Mouse (Mus musculus) cerebellum, adult (tissue): ENCODE results near the gene D230025D16Rik.

ENCODE experiments used
- ATAC-seq: cut with Nextera tagmentation; 2 replicates; pipeline ENCODE4 v1.9.2; 2017; ENCODE audit warnings: mild to moderate bottlenecking, moderate library complexity, mixed read lengths; ENCODE audit not compliant: insufficient number of reproducible peaks, low FRiP score, low TSS enrichment

The D230025D16Rik gene

DNA sequence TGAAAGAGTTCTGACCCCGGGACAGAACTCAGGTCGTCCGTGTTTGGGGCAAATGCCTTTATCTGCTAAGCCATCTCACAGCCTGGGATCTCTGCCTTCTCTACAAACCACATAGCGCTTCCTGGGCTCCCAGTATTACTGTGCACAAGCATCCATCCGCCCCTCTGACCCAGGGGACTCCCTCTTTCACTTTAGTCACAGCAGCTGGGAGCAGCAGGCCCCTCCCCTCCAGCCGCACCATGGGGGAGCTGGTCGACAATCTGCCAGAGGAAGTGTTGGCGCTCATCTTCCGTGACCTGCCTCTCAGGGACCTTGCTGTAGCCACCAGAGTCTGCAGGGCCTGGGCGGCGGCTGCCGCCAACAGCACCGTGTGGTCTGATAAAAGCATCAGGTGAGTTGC lies 41.8 kb downstream of the D230025D16Rik start:
- no peak for ATAC-seq

DNA sequence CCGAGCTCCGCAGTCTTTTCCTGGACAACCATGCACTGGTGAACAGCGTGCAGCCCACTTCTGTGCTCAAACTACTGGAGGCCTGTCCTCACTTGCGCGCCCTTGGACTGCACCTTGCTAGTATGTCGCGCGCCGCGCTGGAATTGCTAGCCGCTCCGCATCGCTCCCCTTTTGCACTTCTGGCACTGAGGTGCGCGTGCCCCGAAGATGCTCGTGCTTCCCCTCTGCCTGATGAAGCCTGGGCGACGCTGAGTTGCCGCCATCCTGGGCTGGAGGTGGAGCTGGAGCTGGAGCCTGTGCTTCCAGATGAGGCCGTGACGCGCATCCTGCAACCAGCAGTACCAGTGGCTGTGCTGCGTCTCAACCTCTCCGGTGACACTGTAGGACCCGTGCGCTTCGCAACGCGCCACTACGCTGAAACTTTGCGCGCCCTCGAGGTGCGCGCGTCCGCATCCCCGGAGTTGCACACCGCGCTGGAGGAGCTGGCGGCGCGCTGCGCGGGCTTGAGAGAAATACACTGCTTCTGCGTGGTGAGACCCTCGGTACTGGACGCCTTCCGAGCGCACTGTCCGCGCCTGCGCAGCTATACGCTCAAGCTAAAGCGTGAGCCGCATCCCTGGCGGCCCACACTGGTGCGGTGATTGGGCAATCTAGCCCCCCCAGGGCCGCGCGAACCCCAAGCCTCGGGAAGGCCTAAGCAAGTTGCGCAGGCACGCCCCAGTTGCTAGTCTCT lies 43.6 kb downstream of the D230025D16Rik start:
- peak; percentile 51 for ATAC-seq

DNA sequence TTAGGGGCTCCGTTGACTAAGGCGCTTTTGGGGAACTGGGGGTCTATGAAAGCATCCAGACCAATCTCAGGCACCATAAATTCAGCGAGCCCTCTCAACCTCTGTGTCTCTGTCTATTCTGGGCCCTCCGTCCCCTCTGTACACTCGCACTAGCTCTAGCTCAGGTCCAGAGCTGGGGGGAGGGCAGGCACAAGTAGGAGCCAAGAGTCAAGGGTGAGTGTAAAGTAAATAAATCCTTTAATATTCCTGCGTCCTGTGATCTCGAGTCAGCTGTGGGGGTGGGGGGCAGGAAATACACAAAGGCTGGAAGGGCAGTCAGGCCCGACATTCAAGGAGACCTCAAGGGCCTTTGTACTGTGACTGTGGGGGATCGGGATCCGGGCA lies 44.1 kb downstream of the D230025D16Rik start:
- ATAC-seq, result no peak

DNA sequence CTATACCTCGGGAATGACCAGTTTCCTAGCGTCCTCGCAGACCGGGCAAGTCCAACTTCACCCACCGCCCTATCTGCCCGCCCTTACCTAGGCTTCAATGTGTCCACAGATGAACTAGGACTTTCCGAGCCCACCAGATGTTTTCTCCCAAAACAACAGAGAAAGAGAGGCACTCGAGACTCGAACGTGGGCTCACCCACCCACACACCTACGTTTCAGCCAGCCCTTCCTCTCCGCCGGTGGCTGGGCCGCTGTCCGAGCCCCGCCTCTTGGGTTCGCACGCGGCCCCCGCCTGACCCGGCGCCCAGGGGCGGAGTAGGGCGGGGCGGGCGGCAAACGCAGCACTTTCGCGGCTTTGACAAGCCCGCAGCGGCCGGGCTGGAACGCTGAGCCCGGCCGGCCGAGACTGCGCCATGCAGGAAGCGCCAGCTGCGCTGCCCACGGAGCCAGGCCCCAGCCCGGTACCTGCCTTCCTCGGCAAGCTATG lies 44.6 kb downstream of the D230025D16Rik start, which contains the start of gene Hsf4:
Gene Hsf4 (plus strand): TSS at position 341 of the 487 bp plus-strand sequence.
- ATAC-seq, result no peak

GRCm38 (mm10) chr8:105270101-105270915 lies 45.4 kb downstream of the D230025D16Rik start:
- no peak for ATAC-seq

GRCm38 (mm10) chr8:105270916-105271186 lies 45.9 kb downstream of the D230025D16Rik start:
- ATAC-seq, result no peak

DNA sequence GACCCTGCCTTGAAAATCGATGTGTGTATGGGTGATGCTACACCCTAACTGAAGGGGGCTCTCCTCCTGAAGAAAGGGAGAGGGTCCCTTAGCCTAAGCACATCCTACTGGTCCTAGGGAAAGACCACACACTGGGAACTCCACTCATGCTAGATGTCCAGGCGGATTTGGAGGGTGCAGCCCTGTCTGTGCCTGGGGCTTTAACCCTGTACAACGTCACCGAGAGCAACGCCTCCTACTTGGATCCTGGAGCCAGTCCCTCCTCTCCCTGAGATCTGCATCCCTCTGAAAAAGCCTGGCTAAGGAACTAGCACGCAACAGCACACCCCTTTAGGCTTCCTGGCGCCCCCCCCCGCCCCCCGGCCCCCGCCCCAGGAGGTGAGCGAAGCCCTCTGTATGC lies 50.4 kb downstream of the D230025D16Rik start:
- ATAC-seq, result no peak

DNA sequence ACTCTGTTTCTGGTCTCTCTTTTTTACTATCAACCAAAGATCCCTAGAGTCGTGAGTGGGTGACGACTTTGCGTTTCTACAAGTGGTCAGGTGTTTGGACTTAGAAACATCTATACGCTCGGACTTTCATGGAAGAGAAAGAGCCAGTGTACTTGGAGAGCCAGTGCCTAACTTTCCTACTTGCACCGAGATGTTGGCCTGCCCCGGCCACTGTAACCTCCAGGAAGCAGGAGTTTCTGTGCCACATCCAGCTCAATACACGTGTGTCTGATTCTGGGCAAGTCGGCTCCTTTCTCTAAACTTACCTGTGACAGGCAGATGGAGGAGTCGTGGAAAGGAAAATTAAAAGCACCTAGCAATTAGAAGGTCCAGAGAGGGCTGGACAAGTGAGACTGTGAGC lies 50.9 kb downstream of the D230025D16Rik start, which contains the start of gene Nol3:
Gene Nol3 (plus strand): TSS at position 301 of the 400 bp plus-strand sequence.
- ATAC-seq, result no peak

- no peak for ATAC-seq
Measured at GRCm38 (mm10) chr8:105276292-105277120, 51.6 kb downstream of the D230025D16Rik start.

- ATAC-seq, result peak; percentile 73
Measured at GRCm38 (mm10) chr8:105278911-105279334, 54.0 kb downstream of the D230025D16Rik start.

DNA sequence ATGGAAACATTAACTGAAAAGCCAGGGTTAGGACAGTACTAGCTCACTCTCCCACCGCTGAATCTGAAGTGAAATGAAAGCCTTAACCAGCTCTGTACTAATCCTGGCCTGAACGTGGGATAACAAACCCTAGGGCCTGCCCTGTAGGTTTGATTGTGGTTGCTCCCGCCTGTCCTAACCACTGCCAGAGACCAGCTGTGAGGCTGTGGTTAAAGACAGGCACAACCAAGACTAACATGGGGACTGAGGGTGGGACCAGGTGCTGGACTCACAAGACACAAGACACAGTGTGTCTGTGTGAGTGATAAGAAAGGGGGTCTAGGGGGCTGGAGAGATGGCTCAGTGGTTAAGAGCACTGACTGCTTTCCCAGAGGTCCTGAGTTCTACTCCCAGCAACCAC lies 55.6 kb downstream of the D230025D16Rik start:
- no peak for ATAC-seq

DNA sequence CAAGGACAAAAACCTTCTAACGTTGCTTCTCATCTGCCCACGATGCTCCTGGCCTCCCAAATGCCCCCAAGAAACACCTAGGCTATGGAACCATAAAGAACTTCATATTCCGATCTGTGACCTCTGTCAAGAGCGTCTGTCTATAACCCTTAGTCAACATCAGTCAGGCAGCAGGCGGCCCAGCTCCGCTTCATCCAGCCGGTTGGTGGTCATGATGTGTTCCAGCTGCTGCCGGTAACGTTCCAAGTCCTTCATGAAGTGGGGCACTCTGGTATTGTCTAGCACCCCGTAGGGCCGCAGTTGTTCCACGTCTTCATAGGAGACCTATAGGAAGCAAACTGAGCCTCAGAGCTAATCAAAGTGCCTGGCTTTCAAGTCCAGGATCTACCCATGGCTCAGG lies 56.9 kb downstream of the D230025D16Rik start:
- ATAC-seq, result no peak

GRCm38 (mm10) chr8:105282239-105282638 lies 57.3 kb downstream of the D230025D16Rik start:
- no peak for ATAC-seq

- ATAC-seq, result 0 out of 2 replicates have a peak, but pooled peaks have one; percentile 16
Measured at GRCm38 (mm10) chr8:105283074-105283473, 58.1 kb downstream of the D230025D16Rik start.

DNA sequence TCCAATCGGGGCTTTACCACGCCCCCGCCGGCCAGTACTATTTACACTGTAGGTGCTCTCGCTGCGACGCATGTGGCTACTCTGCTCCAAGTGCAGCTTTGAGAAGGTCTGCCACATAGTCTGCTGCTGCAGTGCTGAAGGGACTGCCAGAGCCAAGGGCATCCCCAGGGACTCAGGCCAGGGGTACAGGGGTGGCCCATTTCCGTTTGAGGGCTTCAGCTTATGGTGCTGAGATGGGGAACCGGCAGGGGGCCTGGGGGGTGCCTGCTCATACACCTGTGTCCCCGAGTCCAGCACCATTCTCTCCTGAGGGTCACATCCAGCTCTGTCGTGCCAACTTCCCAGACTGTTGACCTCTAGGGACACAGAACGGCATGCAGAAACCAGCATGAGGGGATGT lies 60.6 kb downstream of the D230025D16Rik start:
- no peak for ATAC-seq

DNA sequence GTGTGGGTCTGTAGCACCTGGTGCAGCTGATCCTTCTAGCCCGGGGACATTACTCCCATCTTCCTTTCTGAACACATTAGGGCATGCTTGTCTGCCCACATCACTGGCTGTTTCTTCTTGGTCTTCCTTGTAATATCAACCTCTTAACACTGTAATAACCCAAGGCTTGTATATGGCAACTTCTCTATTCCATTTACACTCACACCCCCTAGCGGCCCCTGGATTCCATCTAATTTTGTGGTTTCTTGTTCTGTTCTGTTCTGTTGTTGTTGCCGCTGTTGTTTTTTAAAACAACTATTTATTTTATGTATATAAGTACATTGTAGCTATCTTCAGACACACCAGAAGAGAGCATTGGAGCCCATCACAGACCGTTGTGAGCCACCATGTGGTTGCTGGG lies 62.0 kb downstream of the D230025D16Rik start:
- ATAC-seq, result no peak

- no peak for ATAC-seq
Measured at GRCm38 (mm10) chr8:105288231-105288630, 63.3 kb downstream of the D230025D16Rik start.

GRCm38 (mm10) chr8:105288958-105289732 lies 64.2 kb downstream of the D230025D16Rik start:
- ATAC-seq, result peak; percentile 73

DNA sequence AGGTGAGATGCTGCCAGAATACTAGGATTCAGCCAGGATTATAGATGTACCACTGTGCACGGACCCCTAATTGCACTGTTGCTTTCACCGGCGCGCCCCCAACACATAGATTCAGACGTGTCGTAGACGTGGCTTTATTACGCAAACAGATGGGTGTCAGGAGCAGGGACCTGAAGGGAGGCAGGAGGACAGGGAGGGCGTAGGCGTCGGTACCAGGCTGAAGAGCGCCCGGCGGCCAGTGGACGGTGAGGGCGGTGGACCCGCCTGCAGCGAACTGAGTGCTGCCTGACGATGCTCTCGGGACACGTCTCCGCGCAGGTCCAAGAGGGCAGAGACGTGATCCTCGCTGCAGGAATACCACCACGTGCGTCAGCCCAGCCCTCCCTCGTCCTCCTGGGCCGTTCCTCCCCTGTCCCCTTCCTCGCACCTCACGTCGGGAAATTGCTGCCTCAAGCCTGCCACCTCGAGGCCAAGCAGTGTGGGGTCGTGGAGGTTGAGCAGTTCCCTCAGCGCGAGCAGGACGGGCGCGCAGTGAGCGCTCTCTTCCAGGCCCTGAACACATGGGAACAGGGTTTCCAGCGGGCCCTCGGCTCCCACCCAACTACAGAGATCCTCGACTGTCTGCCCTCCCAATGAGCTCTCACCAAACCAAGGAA lies 65.0 kb downstream of the D230025D16Rik start, which contains the start of gene 4931428F04Rik:
Gene 4931428F04Rik (minus strand): TSS at position 60 of the 656 bp plus-strand sequence.
- ATAC-seq, result peak; percentile 6; the same call in 1 of the 2 replicates
